Mouse (Mus musculus): ENCODE data around the gene Gm49384. TPM values are rescaled to one million over a fixed set of nuclear protein-coding genes. Genes with fewer than 3 reads are reported as not detected.
"Not testable (repeated sequence)": the region's sequence is repeated elsewhere in the genome, so short reads cannot be mapped to it uniquely, and the experiment has no call there.

The Gm49384 gene
- total RNA-seq, 4 experiments from 2014 or later: 2.3 to 4.1 (median 3.3) TPM

- no peak for DNase-seq (ENCODE audit: low spot score)
Observed at GRCm38 (mm10) chr12:69167656-69168460, 36.2 kb downstream of the Gm49384 start.

- DNase-seq (ENCODE audit: low spot score): not testable (repeated sequence)
Observed at GRCm38 (mm10) chr12:69166861-69167581, 37.0 kb downstream of the Gm49384 start.

- no peak for DNase-seq (ENCODE audit: low spot score)
Observed at GRCm38 (mm10) chr12:69164904-69165303, 39.2 kb downstream of the Gm49384 start.

- DNase-seq (ENCODE audit: low spot score): not testable (repeated sequence)
Observed at GRCm38 (mm10) chr12:69163586-69163985, 40.5 kb downstream of the Gm49384 start.

GRCm38 (mm10) chr12:69160677-69161076 lies 43.4 kb downstream of the Gm49384 start:
- not testable (repeated sequence) for DNase-seq (ENCODE audit: low spot score)

- peak; percentile 62 for DNase-seq (ENCODE audit: low spot score)
Observed at GRCm38 (mm10) chr12:69159578-69159940, 44.5 kb downstream of the Gm49384 start.

GRCm38 (mm10) chr12:69158765-69159577 lies 45.1 kb downstream of the Gm49384 start, which contains the start of gene Rps29:
TSS of gene Rps29 (minus strand) at chr12:69159186.
- peak; percentile 97 for DNase-seq (ENCODE audit: low spot score)

- no peak for DNase-seq (ENCODE audit: low spot score)
Observed at GRCm38 (mm10) chr12:69158366-69158764, 45.7 kb downstream of the Gm49384 start.

GRCm38 (mm10) chr12:69157107-69157506 lies 47.0 kb downstream of the Gm49384 start:
- no peak for DNase-seq (ENCODE audit: low spot score)

- DNase-seq (ENCODE audit: low spot score): no peak
Observed at GRCm38 (mm10) chr12:69156436-69156835, 47.6 kb downstream of the Gm49384 start.

- no peak for DNase-seq (ENCODE audit: low spot score)
Observed at GRCm38 (mm10) chr12:69155923-69156322, 48.1 kb downstream of the Gm49384 start.

- no peak for DNase-seq (ENCODE audit: low spot score)
Observed at GRCm38 (mm10) chr12:69150049-69150448, 54.0 kb downstream of the Gm49384 start.

- peak; percentile 37 for DNase-seq (ENCODE audit: low spot score)
Observed at GRCm38 (mm10) chr12:69147166-69147735, 56.8 kb downstream of the Gm49384 start.

- DNase-seq (ENCODE audit: low spot score): no peak
Observed at GRCm38 (mm10) chr12:69143460-69143859, 60.6 kb downstream of the Gm49384 start.

- no peak for DNase-seq (ENCODE audit: low spot score)
Observed at GRCm38 (mm10) chr12:69139841-69140240, 64.2 kb downstream of the Gm49384 start.

Small RNA genes within 50 kb of the gene (microRNA-seq; reads per million reads assigned to microRNA genes)
- gene Gm47287 (not detected), gene Gm47295 (0.84 reads per million)

Other genes starting within 250 kb of the Gm49384 start
- 1,000 to 10,000 TPM; 1,252 to 1,700 (median 1,462) TPM for gene Rps29, start 45.1 kb downstream of the Gm49384 start, total RNA-seq (2022)
- gene Lrr1, start 35.5 kb downstream of the Gm49384 start, total RNA-seq (2022): not detected
- gene Rpl36al, start 20.2 kb downstream of the Gm49384 start, total RNA-seq (2022): 100 to 1,000 TPM; 194 to 232 (median 216) TPM
- 10 to 100 TPM; 16.6 to 19.7 (median 16.9) TPM for gene Mgat2, start 20.1 kb downstream of the Gm49384 start, total RNA-seq (2022)
- gene Gm49383, start 7.2 kb downstream of the Gm49384 start, total RNA-seq (2022): 1 to 10 TPM; 2.6 to 4.0 (median 3.3) TPM
- gene Dnaaf2, start 5.8 kb downstream of the Gm49384 start, total RNA-seq (2022): under 1 TPM; 0.57 to 0.73 (median 0.65) TPM
- under 1 TPM; 0.17 to 0.65 (median 0.35) TPM for gene Pole2, start 23.9 kb upstream of the Gm49384 start, total RNA-seq (2022)
- gene Klhdc1, start 36.9 kb upstream of the Gm49384 start, total RNA-seq (2022): 10 to 100 TPM; 43.3 to 53.9 (median 48.2) TPM
- gene Klhdc2, start 92.4 kb upstream of the Gm49384 start, total RNA-seq (2022): 100 to 1,000 TPM in 3 of 4 experiments, 10 to 100 TPM in 1; 100.0 to 112 (median 105) TPM
- 10 to 100 TPM; 18.9 to 22.6 (median 20.7) TPM for gene Nemf, start 152.9 kb upstream of the Gm49384 start, total RNA-seq (2022)
- gene Arf6, start 167.9 kb upstream of the Gm49384 start, total RNA-seq (2022): 10 to 100 TPM; 33.7 to 39.7 (median 39.6) TPM
- gene Gm9887, start 168.2 kb upstream of the Gm49384 start, total RNA-seq (2022): 1 to 10 TPM in 1 of 4 experiments, under 1 TPM in 3; 0.63 to 1.3 (median 0.77) TPM

All from heart, adult 8-10 months (tissue).